Mouse (Mus musculus) forebrain, postnatal 0 days (tissue): Measurements from ENCODE around the gene Fmo2. TPM values are rescaled to one million over a fixed set of nuclear protein-coding genes. Genes with fewer than 3 reads are reported as not detected.

Experiments
- ATAC-seq: fragments of 200-750 bp; cut with Nextera tagmentation; 2 replicates; pipeline ENCODE4 v1.8.0; 2017; ENCODE audit warnings: mild to moderate bottlenecking, moderate library complexity
- DNase-seq: peaks from one replicate; pipeline ENCODE4 v3.0.0-alpha.2; 2015
- H3K27ac ChIP-seq: fragments of 300-500 bp; sonication (generic); 2 replicates; pipeline ENCODE4 v1.5.1; 2014; ENCODE audit warnings: low read depth, mild to moderate bottlenecking, antibody characterized with exemption, low read length, moderate library complexity, mixed read lengths
- H3K27me3 ChIP-seq: fragments of 300-500 bp; sonication (generic); 2 replicates; pipeline ENCODE4 v1.6.1; 2014; ENCODE audit warnings: mild to moderate bottlenecking, low read length, mixed read lengths; ENCODE audit not compliant: insufficient read depth
- H3K36me3 ChIP-seq: fragments of 300-500 bp; sonication (generic); 2 replicates; pipeline ENCODE4 v1.6.1; 2014; ENCODE audit warnings: mild to moderate bottlenecking, moderate library complexity; ENCODE audit not compliant: insufficient read depth
- H3K4me1 ChIP-seq: fragments of 300-500 bp; sonication (generic); 2 replicates; pipeline ENCODE4 v1.6.1; 2014; ENCODE audit warnings: antibody characterized with exemption; ENCODE audit not compliant: insufficient read depth
- H3K4me2 ChIP-seq: fragments of 300-500 bp; sonication (generic); 2 replicates; pipeline ENCODE4 v1.6.1; 2014; ENCODE audit warnings: low read depth, mild to moderate bottlenecking, moderate library complexity
- H3K4me3 ChIP-seq: fragments of 300-500 bp; sonication (generic); 2 replicates; pipeline ENCODE4 v1.5.1; 2014; ENCODE audit warnings: low read depth, low read length, mixed read lengths
- H3K9ac ChIP-seq: fragments of 300-500 bp; sonication (generic); 2 replicates; pipeline ENCODE4 v1.6.1; 2014; ENCODE audit warnings: mild to moderate bottlenecking
- H3K9me3 ChIP-seq: fragments of 300-500 bp; sonication (generic); 2 replicates; pipeline ENCODE4 v1.6.1; 2016; ENCODE audit warnings: low read length
- CTCF ChIP-seq: sonication (generic); IDR thresholded peaks from 2 replicates; pipeline ENCODE4 v1.5.1; 2016; ENCODE audit warnings: antibody characterized with exemption, control low read depth, low read depth
- WGBS: fragments of 180-500 bp; shearing (Covaris S2); extraction: QIAGEN DNeasy Blood & Tissue Kit; methylation state at CpG from one replicate; pipeline ENCODE4 v1.1.7; 2014; 5-methylcytosine and 5-hydroxymethylcytosine counted together
- polyA plus RNA-seq: library from polyadenylated mRNA; unstranded; fragments of >200 nt; fragmentation: Nextera tagmentation; extraction: Ambion mirVana; gene quantifications from 2 replicates; pipeline ENCODE4 v1.2.1, GENCODE M21; 2015
- total RNA-seq: library from RNA; depleted of rRNA; stranded (reverse); fragments of >200 nt; gene quantifications from 2 replicates; pipeline ENCODE4 v1.2.3, GENCODE M21; 2014

Fmo2 gene
- total and polyA plus RNA-seq, 2 experiments from 2014 or later = 0.50 to 0.81 TPM

GRCm38 (mm10) chr1:162937415-162937814 is 38.9 kb upstream of the Fmo2 start, which contains the start of gene Fmo6:
Fmo6 (minus strand) TSS chr1:162937515.
- no peaks in the 10 kb centered on the region for H3K9me3 ChIP-seq
- no peak within 1 kb of the TSS for H3K27ac ChIP-seq
- WGBS = 84% methylated on average over 6 of the region's 6 CpGs
- no peak for ATAC-seq
- H3K36me3 ChIP-seq = no peaks in the 10 kb centered on the region
- DNase-seq = no peak
- H3K4me1 ChIP-seq = no peaks in the 10 kb centered on the region
- H3K4me2 ChIP-seq = no peak within 1 kb of the TSS
- H3K9ac ChIP-seq = no peak within 1 kb of the TSS
- H3K27me3 ChIP-seq = no peaks in the 10 kb centered on the region
- TF ChIP-seq CTCF = no peak
- no peak within 1 kb of the TSS for H3K4me3 ChIP-seq

GRCm38 (mm10) chr1:162934374-162935012 is 36.0 kb upstream of the Fmo2 start:
- H3K4me2 ChIP-seq = no peak overlapping the region
- no peaks in the 10 kb centered on the region for H3K4me1 ChIP-seq
- no peak overlapping the region for H3K27ac ChIP-seq
- H3K36me3 ChIP-seq = no peaks in the 10 kb centered on the region
- TF ChIP-seq CTCF = no peak
- no peak overlapping the region for H3K9ac ChIP-seq
- ATAC-seq = no peak
- no peaks in the 10 kb centered on the region for H3K27me3 ChIP-seq
- 69% methylated on average over 4 of the region's 4 CpGs for WGBS
- no peak overlapping the region for H3K4me3 ChIP-seq
- no peak for DNase-seq
- no peaks in the 10 kb centered on the region for H3K9me3 ChIP-seq

GRCm38 (mm10) chr1:162932386-162932785 is 33.9 kb upstream of the Fmo2 start:
- 88% methylated on average over 4 of the region's 4 CpGs for WGBS
- DNase-seq (no peak), ATAC-seq (no peak)
- no peak overlapping the region for H3K4me2 ChIP-seq
- TF ChIP-seq CTCF = no peak
- H3K27me3 ChIP-seq = no peaks in the 10 kb centered on the region
- H3K9me3 ChIP-seq = no peaks in the 10 kb centered on the region
- H3K9ac ChIP-seq = no peak overlapping the region
- H3K4me1 ChIP-seq = no peaks in the 10 kb centered on the region
- no peak overlapping the region for H3K27ac ChIP-seq
- no peaks in the 10 kb centered on the region for H3K36me3 ChIP-seq
- no peak overlapping the region for H3K4me3 ChIP-seq

- no peak overlapping the region for H3K4me2 ChIP-seq
- H3K4me3 ChIP-seq = no peak overlapping the region
- WGBS = 80% methylated on average over 5 of the region's 5 CpGs
- no peaks in the 10 kb centered on the region for H3K4me1 ChIP-seq
- H3K9ac ChIP-seq = no peak overlapping the region
- ATAC-seq = no peak
- H3K36me3 ChIP-seq = no peaks in the 10 kb centered on the region
- TF ChIP-seq CTCF = no peak
- DNase-seq = no peak
- H3K27ac ChIP-seq = no peak overlapping the region
- no peaks in the 10 kb centered on the region for H3K27me3 ChIP-seq
- H3K9me3 ChIP-seq = no peaks in the 10 kb centered on the region
These were observed 33.4 kb upstream of the Fmo2 start for GRCm38 (mm10) chr1:162931880-162932279.

GRCm38 (mm10) chr1:162931310-162931875 is 32.9 kb upstream of the Fmo2 start:
- no peak for TF ChIP-seq CTCF

GRCm38 (mm10) chr1:162930631-162931030 is 32.1 kb upstream of the Fmo2 start:
- Histone ChIP-seq H3K4me1 (no peaks in the 10 kb centered on the region), H3K9ac (no peak overlapping the region), H3K4me3 (no peak overlapping the region), H3K4me2 (no peak overlapping the region), H3K36me3 (no peaks in the 10 kb centered on the region), H3K9me3 (no peaks in the 10 kb centered on the region), H3K27me3 (no peaks in the 10 kb centered on the region), H3K27ac (no peak overlapping the region)
- no peak for DNase-seq
- ATAC-seq = no peak
- 53% methylated on average over 2 of the region's 2 CpGs for WGBS
- TF ChIP-seq CTCF = no peak

More at GRCm38 (mm10) chr1:162931310-162931875, 32.9 kb upstream of the Fmo2 start:
- H3K4me3 ChIP-seq = no peak overlapping the region
- H3K27ac ChIP-seq = no peak overlapping the region
- ATAC-seq (no peak), DNase-seq (no peak)
- no peaks in the 10 kb centered on the region for H3K9me3 ChIP-seq
- H3K36me3 ChIP-seq = no peaks in the 10 kb centered on the region
- no peaks in the 10 kb centered on the region for H3K27me3 ChIP-seq
- H3K4me2 ChIP-seq = no peak overlapping the region
- 88% methylated on average over 4 of the region's 4 CpGs for WGBS
- no peaks in the 10 kb centered on the region for H3K4me1 ChIP-seq
- H3K9ac ChIP-seq = no peak overlapping the region

GRCm38 (mm10) chr1:162929146-162929545 is 30.6 kb upstream of the Fmo2 start:
- H3K9ac ChIP-seq = no peak overlapping the region
- H3K4me2 ChIP-seq = no peak overlapping the region
- no peaks in the 10 kb centered on the region for H3K27me3 ChIP-seq
- ATAC-seq (no peak), DNase-seq (no peak)
- H3K4me3 ChIP-seq = no peak overlapping the region
- no peaks in the 10 kb centered on the region for H3K36me3 ChIP-seq
- no peaks in the 10 kb centered on the region for H3K9me3 ChIP-seq
- H3K4me1 ChIP-seq = no peaks in the 10 kb centered on the region
- no peak overlapping the region for H3K27ac ChIP-seq
- WGBS = 87% methylated on average over 3 of the region's 3 CpGs
- TF ChIP-seq CTCF = no peak
